Mouse (Mus musculus) B cell, adult 2 months (primary cell): ENCODE data around the gene Gm49394.

Experiments used
- DNase-seq, 2 experiments: peaks; one replicate each; pipeline ENCODE4 v3.0.0; 2022

Gene Gm49394

DNA sequence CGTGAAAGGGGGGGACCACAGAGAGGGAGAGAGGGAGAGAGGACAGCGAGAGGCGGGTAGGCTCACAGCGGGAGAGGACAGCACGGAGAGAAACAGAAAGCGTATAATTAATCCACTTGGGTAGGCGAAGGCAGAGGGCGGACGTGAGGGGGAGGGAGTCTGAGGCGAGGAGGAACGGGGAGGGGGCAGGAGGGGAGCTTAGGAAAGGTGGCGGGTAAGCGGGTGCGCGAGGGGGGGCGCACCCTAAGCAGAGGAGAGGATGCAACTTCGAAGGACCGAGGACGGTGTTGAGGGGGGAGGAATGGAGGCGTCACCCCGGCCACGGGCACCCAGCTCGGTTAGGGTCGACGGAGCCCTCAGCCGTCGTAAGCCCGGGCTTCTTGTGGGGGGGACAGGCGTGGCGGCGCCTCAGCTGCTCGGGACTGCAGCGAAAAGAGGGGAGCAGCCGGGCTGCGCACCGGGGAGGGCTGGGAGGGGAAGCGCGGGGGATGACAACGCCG lies 11.0 kb downstream of the Gm49394 start:
- DNase-seq = no peak

DNA sequence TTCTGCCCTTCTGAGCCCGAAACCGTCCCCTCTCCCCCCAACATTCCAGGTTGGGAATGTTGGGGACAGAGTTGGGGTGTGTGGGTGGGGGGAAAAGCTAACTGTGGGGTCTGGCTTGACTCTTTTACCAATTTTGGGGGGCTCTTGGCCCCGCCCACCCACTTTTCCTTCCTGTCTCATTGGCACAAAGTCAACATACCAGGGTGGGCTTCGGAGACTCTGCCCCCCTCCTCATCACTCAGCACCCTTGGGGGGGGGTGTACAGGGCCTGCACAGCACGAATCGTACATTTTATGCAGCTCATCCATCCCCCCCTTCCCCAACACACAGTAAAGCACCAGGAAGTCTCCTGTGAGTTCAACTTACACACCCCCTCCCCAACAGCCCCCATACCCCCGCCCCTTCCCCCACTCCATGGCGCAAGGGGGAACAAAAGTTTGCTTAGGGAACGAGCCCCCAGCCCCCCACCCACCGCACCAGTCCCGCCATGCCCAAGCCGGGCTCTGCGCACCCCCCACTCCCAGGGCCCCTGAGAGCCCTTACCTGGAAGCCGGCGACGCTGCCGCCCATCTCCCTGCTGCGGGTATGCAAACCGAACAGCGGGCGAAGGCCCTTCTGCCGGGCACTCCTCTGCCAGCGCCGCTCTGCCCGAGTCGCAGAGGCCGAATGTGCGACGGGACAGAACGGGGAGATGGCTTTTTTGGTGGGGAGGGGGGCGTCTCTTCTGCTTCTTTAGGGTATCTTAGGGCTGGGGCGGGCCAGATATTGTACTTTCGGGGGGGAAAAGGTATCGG lies 11.7 kb downstream of the Gm49394 start:
- no peak for DNase-seq

DNA sequence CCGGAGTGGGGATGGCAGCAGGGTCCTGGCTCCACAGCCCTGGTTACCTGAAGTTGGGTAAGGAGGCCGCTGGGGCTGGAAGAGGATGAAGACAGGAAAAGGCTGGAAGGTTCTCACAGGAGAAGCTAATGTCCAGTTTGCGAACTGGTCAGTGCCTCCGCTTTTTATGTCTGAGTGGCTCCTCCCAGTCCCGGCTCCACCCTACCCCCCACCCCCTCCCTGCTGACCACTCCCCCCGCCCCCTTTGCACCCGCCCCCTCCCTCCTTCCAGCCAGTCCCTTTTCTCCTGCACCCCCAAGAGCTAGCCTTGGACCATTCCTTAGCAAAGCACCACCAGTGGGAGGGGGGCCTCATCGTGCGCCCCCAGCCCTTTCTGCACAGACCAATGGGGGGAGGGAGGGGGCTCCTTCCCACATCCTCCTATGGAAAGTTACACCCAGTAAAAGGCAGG lies 12.4 kb downstream of the Gm49394 start:
- DNase-seq = no peak

DNA sequence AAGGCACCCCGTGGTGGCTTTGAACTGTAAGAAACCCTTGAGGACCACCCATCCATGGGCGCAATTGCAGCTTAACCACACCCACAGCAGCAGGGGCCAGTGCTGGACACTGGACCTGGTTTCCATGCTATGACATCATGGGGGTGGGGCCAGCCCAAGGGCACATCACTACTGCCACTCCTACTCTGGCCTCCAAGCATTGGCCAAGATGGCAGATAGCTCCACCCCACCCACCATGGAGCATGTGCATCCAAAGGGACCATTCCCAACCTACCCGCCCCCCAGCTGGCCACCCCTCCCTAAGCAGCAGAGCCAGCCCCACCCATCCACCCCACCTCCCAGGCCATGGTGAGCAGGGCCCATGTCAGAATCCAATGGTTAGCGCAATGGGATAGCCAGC lies 13.7 kb downstream of the Gm49394 start:
- DNase-seq = no peak

DNA sequence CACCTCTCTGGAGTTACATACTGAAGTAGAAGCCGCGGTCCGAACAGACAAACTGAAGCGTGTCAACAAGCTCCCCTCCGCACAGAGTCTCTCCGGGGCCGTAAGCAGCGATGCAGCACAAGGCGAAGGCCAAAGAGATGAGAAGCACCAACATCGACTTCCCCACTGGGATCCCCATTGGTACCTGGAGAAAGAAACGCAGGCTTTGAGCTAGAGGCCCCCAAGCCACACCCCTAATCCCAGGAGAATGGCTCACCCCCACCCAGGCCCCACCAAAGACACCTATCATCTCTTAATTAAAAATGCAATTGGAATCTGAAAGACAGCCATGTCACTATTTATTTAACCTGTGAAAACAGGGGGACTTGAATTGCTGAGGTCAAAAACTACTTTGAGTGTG lies 14.1 kb downstream of the Gm49394 start:
- DNase-seq = no peak

DNA sequence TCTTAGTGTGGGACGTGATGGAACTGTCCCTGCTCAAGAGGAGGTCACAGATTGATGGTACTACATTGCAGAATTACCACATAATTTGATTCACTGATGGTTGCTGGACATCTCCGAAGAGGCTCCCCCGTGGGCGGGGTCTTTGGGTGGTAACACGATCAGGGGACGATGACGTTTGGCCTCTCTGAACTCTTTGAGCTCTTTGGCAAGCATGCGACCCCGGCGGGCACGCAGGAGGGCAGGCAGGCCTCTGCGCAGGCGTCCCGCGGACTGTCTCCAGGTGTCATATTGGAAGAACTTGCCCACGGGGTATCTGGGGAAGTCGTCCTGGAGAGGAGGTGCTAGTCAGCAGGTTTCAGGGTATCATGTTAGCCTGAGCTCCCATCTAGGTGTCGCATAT lies 16.0 kb downstream of the Gm49394 start:
- no peak for DNase-seq

DNA sequence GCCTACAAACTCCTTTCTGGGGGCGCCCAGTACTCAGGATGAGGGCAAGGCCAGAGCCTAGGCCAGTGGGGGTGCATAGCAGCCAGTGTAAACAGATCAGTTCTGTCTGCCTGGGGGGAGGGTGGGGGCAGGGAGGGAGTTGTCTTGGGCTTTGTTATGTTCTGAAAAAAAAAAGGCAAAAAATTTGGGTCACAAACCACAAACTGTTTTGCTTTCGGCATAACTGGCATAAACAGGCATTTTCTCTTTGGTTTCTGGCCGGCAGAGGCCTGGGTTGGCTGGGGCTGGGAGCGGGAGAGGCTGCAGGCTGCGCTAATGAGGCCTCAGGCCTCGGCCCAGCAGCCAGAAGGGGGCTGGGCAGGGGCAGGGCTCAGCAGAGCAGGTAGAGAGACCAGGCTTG lies 23.1 kb downstream of the Gm49394 start:
- DNase-seq = no peak

DNA sequence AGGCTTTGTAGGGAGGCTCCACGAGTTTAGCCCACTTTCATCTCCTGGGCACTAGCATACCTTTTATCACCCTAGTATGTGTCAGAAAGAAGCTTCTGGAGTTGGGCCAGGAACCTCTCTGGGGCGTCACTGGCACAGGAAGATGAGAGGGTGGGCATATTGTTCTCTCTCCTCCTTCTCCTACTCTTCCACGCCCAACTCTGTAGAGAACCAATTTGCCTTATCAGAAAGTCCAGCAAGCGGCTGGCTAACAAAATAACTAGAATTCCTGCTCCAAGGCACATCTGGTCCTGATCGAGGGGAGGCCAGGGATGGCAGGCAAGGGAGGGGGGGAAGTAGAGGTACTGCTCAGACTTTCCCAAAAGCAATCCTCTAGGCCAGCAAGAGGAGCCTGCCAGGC lies 24.7 kb downstream of the Gm49394 start:
- no peak for DNase-seq

DNA sequence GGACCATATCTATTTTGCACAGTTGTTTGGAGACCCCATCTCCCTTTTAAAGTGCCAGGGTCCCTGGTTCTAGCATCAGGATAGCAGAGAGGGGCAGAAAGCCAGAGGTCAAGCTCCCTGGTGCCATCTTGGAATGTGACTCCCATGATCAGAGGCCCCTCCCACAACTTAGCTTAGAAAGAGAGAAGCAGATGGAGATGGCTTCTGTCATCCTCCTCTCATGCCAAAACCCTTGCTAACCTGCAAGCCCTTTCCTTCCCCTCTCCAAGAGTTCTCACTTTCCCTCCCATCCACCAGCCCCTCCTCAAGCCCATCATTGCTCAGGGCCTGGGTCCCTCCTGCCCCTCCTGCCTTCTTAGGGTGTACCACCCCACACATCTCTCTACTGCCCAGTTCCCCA lies 33.6 kb downstream of the Gm49394 start:
- DNase-seq = no peak

DNA sequence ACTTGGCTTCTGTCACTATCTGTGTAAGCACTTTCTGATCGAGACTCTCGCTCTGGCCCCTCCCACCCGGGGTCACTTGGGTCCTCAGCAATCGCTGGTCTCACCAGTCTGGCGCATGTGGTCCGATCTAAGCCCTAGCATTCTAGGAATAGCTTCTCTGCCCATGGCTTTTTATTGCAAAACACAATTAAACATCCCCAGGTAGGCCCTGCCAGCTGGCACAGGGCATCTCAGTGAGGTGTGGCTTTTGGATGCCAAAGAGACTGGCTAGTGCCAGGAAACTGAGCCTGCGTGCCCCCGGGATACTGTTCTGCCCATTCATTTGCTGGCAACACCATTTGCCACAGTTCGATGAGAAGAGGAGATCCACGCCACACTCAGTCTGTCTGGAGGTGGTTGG lies 39.1 kb downstream of the Gm49394 start:
- DNase-seq = no peak

DNA sequence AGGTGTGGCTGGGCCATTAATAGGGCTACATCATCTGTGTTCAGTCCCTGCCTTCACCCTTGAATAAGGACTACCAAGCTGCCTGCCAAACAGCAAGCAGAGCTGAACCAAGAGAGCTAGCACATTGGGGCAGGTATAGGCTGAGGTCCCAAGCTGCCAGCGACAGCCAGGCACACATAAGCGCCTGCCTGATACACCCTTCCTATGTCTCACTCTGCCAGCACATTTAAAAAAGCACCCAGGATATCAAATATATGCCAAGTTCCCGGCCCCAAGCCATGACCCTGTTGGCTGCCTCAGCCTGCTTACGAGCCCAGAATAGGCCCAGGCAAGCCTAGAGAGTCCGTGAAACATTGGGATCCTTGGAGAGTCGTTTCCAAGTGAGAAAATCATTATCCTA lies 39.9 kb downstream of the Gm49394 start:
- no peak for DNase-seq

DNA sequence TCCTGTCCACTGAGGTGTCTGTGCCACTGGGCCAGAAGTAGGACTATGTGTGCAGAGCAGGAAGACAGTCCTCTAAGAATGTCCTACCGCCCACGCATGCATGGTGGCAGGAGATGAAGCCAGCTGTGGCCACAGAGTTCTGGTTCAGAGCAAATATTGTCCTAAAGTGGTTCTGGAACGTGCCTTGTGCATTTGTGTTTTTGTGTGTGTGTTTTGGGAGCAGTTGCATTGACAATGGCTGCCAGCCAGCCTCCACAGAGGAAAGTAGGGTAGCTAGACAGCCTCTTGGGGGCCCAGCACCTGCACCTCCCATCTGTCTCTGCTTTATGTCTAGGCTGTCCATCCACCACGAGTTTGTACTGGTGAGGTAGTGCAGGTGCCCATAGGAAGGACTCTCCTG lies 47.6 kb downstream of the Gm49394 start:
- no peak for DNase-seq

DNA sequence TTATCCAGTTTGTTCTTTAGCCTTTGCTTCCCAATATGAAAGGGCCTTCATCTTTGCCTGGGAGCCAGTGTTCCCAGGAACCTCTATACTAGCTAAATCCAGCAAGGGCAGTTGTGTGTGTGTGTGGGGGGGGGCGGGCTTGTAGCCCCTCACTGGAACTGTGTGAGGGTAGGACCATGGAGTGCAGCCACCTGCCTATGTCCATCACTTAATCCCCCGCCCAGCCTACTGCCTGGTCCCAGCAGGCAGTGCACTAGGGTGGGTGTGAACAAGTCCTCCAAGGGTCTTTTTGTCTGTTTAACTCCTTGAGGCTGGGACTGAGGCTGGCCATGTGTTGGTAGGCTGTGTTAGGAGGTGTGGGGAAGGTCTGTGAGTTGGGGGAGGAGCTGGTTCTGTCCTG lies 56.7 kb downstream of the Gm49394 start:
- DNase-seq = no peak

DNA sequence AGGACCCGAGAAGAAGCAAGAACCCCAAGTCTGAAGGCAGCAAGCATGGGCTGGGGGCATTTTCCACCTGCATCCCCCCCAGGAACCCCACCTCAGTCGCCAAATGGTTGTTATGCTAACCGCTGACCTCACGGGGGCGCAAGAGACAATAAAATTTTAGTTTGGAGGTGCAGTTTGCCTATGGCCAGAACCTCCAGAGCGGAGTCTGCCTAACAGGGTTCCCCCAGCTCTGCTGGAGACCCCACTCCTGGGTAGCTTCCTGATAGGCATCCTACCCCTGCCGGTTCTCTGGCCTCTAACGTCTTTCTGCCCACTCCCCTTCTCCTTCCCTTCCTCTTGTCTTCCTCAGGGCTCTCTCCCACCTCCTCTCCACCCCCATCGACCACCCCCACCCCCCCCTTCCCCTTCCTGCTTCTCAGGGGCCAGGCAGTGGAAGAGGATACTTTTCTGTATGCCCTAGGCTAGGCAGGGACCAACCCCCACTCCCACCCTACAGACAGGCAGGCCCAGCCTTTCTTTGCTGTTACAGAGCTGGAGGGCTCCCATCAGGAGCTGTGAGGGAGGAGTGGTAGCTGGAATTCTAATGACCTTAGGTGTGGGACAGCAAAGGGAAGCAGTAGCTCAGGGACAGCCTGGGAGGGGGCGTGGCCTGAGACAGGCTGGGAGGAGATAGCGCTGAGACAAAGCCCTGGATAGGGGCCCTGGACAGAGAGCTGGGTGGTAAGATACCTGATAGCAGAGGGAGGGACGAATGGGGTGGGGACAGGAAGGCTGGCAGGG lies 58.9 kb downstream of the Gm49394 start:
- peak; percentile 41 to 49 for DNase-seq

DNA sequence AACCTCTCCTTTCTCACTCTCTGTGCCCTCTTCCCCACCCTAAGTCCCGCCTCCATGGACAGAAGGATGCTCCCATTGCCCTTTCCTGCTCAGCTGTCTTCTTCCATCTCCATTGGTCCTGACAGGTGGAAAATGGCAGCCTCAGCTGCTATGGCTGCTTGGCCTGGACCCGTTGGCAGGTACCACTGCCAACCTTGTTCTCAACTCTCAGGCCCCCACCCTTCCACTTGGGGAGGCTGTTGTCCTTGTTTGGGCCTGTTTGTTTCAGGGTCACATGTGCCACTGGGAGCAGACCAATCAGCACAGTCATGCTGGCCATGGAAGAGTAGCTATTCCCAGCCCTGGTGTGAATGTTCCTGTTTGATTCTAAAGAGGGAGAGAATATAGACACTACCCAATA lies 68.8 kb downstream of the Gm49394 start:
- no peak for DNase-seq
